Mouse (Mus musculus): ENCODE measurements around the gene Smarca2. TPM values are rescaled to one million over a fixed set of nuclear protein-coding genes. Genes with fewer than 3 reads are reported as not detected.

Smarca2 gene
- polyA plus RNA-seq, 1 experiment from 2014 or later: 53.4 TPM

DNA sequence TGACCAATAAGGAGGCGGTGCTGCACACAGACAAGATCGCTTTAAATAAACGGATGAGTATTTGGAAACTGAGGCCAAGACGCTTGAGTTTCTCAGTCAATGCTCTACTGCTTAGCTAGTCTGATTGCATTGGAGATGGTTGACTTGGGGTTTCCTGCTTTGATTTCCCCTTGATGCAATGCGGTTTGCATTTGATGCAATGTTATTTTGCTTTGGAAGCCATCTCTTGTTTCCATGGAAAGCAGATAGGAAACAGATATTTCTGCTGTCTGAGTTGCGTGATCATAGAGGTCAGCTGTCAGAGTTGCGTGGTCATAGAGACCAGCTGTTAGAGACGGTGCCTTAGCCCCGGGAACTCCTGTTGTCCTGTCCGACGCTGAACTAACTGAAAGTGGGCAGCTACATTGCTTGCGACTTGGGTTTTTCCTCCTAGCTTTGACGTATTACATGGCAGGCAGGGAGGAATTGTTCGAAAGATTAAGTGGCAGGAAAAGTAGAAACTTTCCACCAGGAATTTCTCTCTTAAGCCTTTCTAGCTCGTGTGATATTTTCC is 147.8 kb downstream of the Smarca2 start:
- DNase-seq (ENCODE audit: low spot score) (no peak), ATAC-seq (replicated peaks; ENCODE audit: insufficient number of reproducible peaks, low FRiP score, low TSS enrichment, low read depth) (no peak)
- no peaks in the 10 kb centered on the region for H3K4me1 ChIP-seq (ENCODE audit: control insufficient read depth, insufficient read depth, low read length)
- no peak overlapping the region for H3K9ac ChIP-seq (replicated peaks; ENCODE audit: low read length)
- no peaks in the 10 kb centered on the region for H3K9me3 ChIP-seq (replicated peaks; ENCODE audit: control insufficient read depth, low read length)
- no peak overlapping the region for H3K27ac ChIP-seq (replicated peaks; ENCODE audit: low read depth, low read length)
- no peaks in the 10 kb centered on the region; the same call in 1 of the 2 replicates for H3K36me3 ChIP-seq (replicated peaks; ENCODE audit: control insufficient read depth, insufficient read depth, low read depth, low read length)
- no peak overlapping the region for H3K4me2 ChIP-seq (ENCODE audit: low read depth, low read length)
- H3K27me3 ChIP-seq (ENCODE audit: control insufficient read depth, insufficient read depth, low read length): no peaks in the 10 kb centered on the region
- no peak overlapping the region for H3K4me3 ChIP-seq (ENCODE audit: low read depth, low read length)
- WGBS: 85% methylated on average over 15 of the region's 15 CpGs

DNA sequence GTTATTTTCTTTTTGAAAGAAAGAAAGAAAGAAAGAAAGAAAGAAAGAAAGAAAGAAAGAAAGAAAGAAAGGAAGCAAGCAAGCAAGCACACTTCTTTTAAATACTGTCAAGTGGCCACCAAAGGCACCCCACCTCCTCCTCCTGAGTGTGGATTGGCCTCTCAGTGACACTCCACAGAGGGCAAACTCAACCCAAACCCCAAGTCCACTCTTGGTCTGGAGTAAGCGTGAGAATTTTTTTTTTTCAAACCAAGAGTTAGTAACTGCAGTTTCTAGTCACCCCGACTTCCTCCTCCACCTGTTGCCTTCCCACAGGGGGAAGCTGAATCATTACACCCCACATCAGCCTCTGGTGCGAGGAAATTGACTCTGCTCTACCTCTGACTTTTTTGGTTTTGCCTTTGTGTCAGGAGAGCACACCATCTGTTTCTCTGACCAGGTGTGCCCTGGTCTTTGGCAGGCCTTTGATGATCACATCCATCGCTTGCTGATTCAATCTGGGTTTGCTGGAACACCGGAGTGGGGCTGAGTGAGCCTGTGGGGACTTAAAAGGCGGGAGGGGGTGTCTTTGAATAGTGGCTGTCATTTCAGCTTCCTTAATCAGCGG is 148.5 kb downstream of the Smarca2 start:
- WGBS: 57% methylated on average over 7 of the region's 7 CpGs
- no peaks in the 10 kb centered on the region for H3K4me1 ChIP-seq (ENCODE audit: control insufficient read depth, insufficient read depth, low read length)
- no peak overlapping the region for H3K9ac ChIP-seq (replicated peaks; ENCODE audit: low read length)
- no peak for DNase-seq (ENCODE audit: low spot score)
- H3K27ac ChIP-seq (replicated peaks; ENCODE audit: low read depth, low read length): no peak overlapping the region
- no peaks in the 10 kb centered on the region for H3K27me3 ChIP-seq (ENCODE audit: control insufficient read depth, insufficient read depth, low read length)
- no peak for ATAC-seq (replicated peaks; ENCODE audit: insufficient number of reproducible peaks, low FRiP score, low TSS enrichment, low read depth)
- no peak overlapping the region for H3K4me3 ChIP-seq (ENCODE audit: low read depth, low read length)
- no peaks in the 10 kb centered on the region; the same call in 1 of the 2 replicates for H3K36me3 ChIP-seq (replicated peaks; ENCODE audit: control insufficient read depth, insufficient read depth, low read depth, low read length)
- H3K4me2 ChIP-seq (ENCODE audit: low read depth, low read length): no peak overlapping the region
- no peaks in the 10 kb centered on the region for H3K9me3 ChIP-seq (replicated peaks; ENCODE audit: control insufficient read depth, low read length)

DNA sequence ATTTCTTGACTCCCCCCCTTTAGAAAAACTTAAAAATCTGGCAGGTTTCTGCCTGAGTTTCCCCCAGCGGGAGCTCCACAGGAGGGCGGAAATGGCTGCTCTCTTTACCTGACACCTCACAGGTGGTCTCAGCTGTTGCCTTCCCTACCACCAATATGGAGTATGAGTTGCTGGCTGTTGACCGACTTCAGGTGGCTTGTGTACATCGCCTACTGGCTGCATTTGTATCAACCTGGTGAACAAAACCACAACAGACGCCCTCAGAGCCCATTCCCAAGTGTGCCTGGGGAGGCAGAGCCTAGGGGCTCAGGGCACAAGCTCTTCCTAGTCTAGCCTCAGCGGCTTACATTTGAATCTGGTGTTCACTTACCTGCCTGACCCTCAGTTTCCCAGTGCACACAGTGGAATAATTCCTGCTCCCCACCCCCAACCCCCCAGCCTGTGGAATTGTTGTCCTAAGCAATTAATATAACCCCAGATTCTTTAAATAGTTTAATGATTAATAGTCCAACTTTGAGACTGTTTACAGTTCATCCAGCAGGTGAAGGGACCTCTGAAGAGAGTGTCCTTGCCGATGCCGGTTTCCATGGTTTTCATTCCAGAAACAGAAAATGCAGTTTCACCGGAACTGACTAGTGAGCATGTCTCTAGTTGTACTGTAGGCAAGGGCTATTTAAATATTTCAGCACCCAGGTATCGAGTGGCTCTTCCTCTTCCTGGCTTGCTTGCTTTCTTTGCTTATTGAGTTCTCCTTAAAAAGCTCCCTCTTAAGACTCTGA is 149.4 kb downstream of the Smarca2 start:
- Histone ChIP-seq H3K4me2 (ENCODE audit: low read depth, low read length) (no peak overlapping the region), H3K27me3 (ENCODE audit: control insufficient read depth, insufficient read depth, low read length) (no peaks in the 10 kb centered on the region), H3K27ac (replicated peaks; ENCODE audit: low read depth, low read length) (no peak overlapping the region), H3K4me1 (ENCODE audit: control insufficient read depth, insufficient read depth, low read length) (no peaks in the 10 kb centered on the region), H3K36me3 (replicated peaks; ENCODE audit: control insufficient read depth, insufficient read depth, low read depth, low read length) (no peaks in the 10 kb centered on the region; the same call in 1 of the 2 replicates), H3K9ac (replicated peaks; ENCODE audit: low read length) (no peak overlapping the region), H3K4me3 (ENCODE audit: low read depth, low read length) (no peak overlapping the region), H3K9me3 (replicated peaks; ENCODE audit: control insufficient read depth, low read length) (no peaks in the 10 kb centered on the region)
- 81% methylated on average over 10 of the region's 10 CpGs for WGBS
- DNase-seq (ENCODE audit: low spot score) (no peak), ATAC-seq (replicated peaks; ENCODE audit: insufficient number of reproducible peaks, low FRiP score, low TSS enrichment, low read depth) (no peak)

DNA sequence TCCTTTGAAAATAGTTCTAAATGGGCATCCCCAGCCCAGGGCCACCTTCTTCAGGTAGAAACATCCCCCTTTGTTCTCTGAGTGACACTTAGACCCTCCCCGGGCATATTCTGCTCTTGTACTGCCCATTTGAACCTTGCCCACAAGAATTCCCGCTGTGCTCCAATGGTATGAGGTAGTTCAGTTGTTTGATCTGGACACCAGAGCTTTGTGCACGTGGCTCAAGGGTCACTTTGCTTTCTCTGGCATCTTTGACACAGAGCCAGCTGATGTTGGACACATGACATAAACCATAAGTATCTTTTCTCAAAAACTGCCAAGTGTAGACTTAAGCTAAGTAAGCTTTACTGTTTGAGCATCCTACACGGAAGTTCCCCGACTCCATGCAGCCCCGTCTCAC is 151.1 kb downstream of the Smarca2 start:
- 86% methylated on average over 6 of the region's 6 CpGs for WGBS
- no peak for ATAC-seq (replicated peaks; ENCODE audit: insufficient number of reproducible peaks, low FRiP score, low TSS enrichment, low read depth)

DNA sequence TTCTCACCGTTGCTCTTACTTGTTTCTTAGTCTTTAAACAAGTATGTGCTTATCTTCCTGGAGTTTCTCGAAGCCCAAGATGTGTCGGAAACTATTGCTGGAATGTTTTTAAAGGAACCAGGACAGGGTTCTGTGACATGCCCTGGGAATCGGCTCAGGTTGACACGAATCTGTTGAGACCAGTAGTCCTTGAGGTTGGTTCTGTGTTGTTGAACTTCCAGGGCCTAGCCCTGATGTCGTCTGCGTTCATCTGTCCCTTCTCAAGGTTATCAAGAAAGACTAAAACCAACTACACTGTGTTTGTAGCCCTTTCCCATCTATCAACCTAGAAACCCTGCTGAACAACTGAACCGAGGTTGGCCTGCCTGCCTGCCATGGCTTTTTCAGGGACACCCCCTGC is 151.5 kb downstream of the Smarca2 start:
- DNase-seq (ENCODE audit: low spot score) (no peak), ATAC-seq (replicated peaks; ENCODE audit: insufficient number of reproducible peaks, low FRiP score, low TSS enrichment, low read depth) (no peak)
- 81% methylated on average over 8 of the region's 8 CpGs for whole genome bisulfite sequencing
- Histone ChIP-seq H3K9me3 (replicated peaks; ENCODE audit: control insufficient read depth, low read length) (no peaks in the 10 kb centered on the region), H3K27me3 (ENCODE audit: control insufficient read depth, insufficient read depth, low read length) (no peaks in the 10 kb centered on the region), H3K4me1 (ENCODE audit: control insufficient read depth, insufficient read depth, low read length) (no peaks in the 10 kb centered on the region), H3K4me2 (ENCODE audit: low read depth, low read length) (no peak overlapping the region), H3K27ac (replicated peaks; ENCODE audit: low read depth, low read length) (no peak overlapping the region), H3K9ac (replicated peaks; ENCODE audit: low read length) (no peak overlapping the region), H3K4me3 (ENCODE audit: low read depth, low read length) (no peak overlapping the region), H3K36me3 (replicated peaks; ENCODE audit: control insufficient read depth, insufficient read depth, low read depth, low read length) (no peaks in the 10 kb centered on the region; the same call in 1 of the 2 replicates)

More for the DNA sequence above, 151.1 kb downstream of the Smarca2 start:
- no peaks in the 10 kb centered on the region for H3K9me3 ChIP-seq (replicated peaks; ENCODE audit: control insufficient read depth, low read length)
- no peak for DNase-seq (ENCODE audit: low spot score)
- no peak overlapping the region for H3K4me3 ChIP-seq (ENCODE audit: low read depth, low read length)
- no peaks in the 10 kb centered on the region for H3K4me1 ChIP-seq (ENCODE audit: control insufficient read depth, insufficient read depth, low read length)
- H3K4me2 ChIP-seq (ENCODE audit: low read depth, low read length): no peak overlapping the region
- H3K36me3 ChIP-seq (replicated peaks; ENCODE audit: control insufficient read depth, insufficient read depth, low read depth, low read length): no peaks in the 10 kb centered on the region; the same call in 1 of the 2 replicates
- H3K27ac ChIP-seq (replicated peaks; ENCODE audit: low read depth, low read length): no peak overlapping the region
- no peaks in the 10 kb centered on the region for H3K27me3 ChIP-seq (ENCODE audit: control insufficient read depth, insufficient read depth, low read length)
- no peak overlapping the region for H3K9ac ChIP-seq (replicated peaks; ENCODE audit: low read length)

DNA sequence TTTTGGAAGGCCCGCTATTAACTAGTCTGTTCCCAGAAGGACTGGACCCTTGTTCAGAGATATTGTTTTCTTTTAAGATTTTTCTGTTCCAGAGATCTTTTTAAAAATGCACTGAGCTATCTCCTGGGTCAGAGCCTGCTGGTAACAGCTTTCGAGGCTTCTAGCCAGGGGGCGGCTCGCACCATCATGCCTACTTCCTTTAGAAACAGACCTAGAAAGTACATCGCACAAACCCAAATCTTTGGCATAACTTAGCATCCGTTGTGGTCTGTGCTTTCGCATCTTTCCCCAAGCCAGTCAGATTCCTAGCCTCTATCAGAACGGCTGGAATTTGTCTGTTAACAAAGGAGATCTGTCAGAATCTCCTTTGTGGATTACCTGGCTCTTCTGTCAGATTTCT is 153.3 kb downstream of the Smarca2 start:
- Histone ChIP-seq H3K36me3 (replicated peaks; ENCODE audit: control insufficient read depth, insufficient read depth, low read depth, low read length) (no peaks in the 10 kb centered on the region; the same call in 1 of the 2 replicates), H3K27ac (replicated peaks; ENCODE audit: low read depth, low read length) (no peak overlapping the region), H3K4me3 (ENCODE audit: low read depth, low read length) (no peak overlapping the region), H3K4me2 (ENCODE audit: low read depth, low read length) (no peak overlapping the region), H3K9ac (replicated peaks; ENCODE audit: low read length) (no peak overlapping the region), H3K9me3 (replicated peaks; ENCODE audit: control insufficient read depth, low read length) (no peaks in the 10 kb centered on the region), H3K27me3 (ENCODE audit: control insufficient read depth, insufficient read depth, low read length) (no peaks in the 10 kb centered on the region), H3K4me1 (ENCODE audit: control insufficient read depth, insufficient read depth, low read length) (no peaks in the 10 kb centered on the region)
- ATAC-seq (replicated peaks; ENCODE audit: insufficient number of reproducible peaks, low FRiP score, low TSS enrichment, low read depth): no peak
- 80% methylated on average over 8 of the region's 8 CpGs for WGBS
- no peak for DNase-seq (ENCODE audit: low spot score)

DNA sequence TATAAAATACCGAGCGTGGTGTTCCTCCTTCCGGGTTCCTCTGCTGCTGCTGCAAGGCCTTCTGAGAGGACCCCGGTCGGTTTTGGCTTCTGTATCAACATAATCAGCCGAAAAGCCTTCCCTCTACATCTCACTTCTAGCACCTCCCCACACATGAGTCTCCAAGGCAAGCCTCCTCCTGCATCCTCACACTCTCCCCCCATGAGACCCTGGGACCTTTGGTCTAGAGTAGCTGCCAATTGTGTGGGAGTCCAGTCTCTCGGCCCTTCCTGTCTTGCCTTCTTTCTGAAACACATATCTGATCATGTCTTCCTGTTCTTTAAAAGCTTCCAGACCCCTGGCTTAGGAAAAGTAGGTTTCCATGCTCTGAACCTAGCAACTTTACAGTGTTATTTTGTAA is 153.8 kb downstream of the Smarca2 start:
- ATAC-seq (replicated peaks; ENCODE audit: insufficient number of reproducible peaks, low FRiP score, low TSS enrichment, low read depth): no peak
- Histone ChIP-seq H3K9me3 (replicated peaks; ENCODE audit: control insufficient read depth, low read length) (no peaks in the 10 kb centered on the region), H3K4me1 (ENCODE audit: control insufficient read depth, insufficient read depth, low read length) (no peaks in the 10 kb centered on the region), H3K36me3 (replicated peaks; ENCODE audit: control insufficient read depth, insufficient read depth, low read depth, low read length) (no peaks in the 10 kb centered on the region; the same call in 1 of the 2 replicates), H3K27ac (replicated peaks; ENCODE audit: low read depth, low read length) (no peak overlapping the region), H3K27me3 (ENCODE audit: control insufficient read depth, insufficient read depth, low read length) (no peaks in the 10 kb centered on the region), H3K4me3 (ENCODE audit: low read depth, low read length) (no peak overlapping the region), H3K4me2 (ENCODE audit: low read depth, low read length) (no peak overlapping the region), H3K9ac (replicated peaks; ENCODE audit: low read length) (no peak overlapping the region)
- WGBS: 72% methylated on average over 7 of the region's 7 CpGs
- DNase-seq (ENCODE audit: low spot score): no peak

DNA sequence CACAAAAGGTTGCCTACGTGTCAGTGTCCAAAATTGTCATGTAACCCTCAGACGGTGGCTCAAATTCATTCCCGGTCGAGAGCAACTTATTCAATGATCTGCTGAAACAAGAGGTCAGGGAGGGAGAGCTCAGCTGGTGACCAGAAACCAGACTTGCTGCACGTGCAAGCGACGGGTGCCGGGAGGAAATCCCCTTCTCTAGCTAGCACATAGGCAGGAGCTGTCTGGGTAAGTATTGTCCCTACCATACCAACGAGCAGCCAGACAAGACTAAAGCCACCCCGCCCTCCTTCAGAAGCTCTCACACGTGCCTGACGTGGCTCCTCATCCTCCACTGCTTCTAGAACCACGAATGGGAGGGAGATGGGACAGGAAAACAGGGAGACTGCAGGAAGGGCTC is 154.4 kb downstream of the Smarca2 start:
- WGBS: 86% methylated on average over 13 of the region's 13 CpGs
- H3K4me2 ChIP-seq (ENCODE audit: low read depth, low read length): no peak overlapping the region
- H3K27ac ChIP-seq (replicated peaks; ENCODE audit: low read depth, low read length): no peak overlapping the region
- no peak overlapping the region for H3K9ac ChIP-seq (replicated peaks; ENCODE audit: low read length)
- no peak overlapping the region for H3K4me3 ChIP-seq (ENCODE audit: low read depth, low read length)
- DNase-seq (ENCODE audit: low spot score): no peak
- no peaks in the 10 kb centered on the region for H3K27me3 ChIP-seq (ENCODE audit: control insufficient read depth, insufficient read depth, low read length)
- no peaks in the 10 kb centered on the region; the same call in 1 of the 2 replicates for H3K36me3 ChIP-seq (replicated peaks; ENCODE audit: control insufficient read depth, insufficient read depth, low read depth, low read length)
- no peaks in the 10 kb centered on the region for H3K4me1 ChIP-seq (ENCODE audit: control insufficient read depth, insufficient read depth, low read length)
- no peak for ATAC-seq (replicated peaks; ENCODE audit: insufficient number of reproducible peaks, low FRiP score, low TSS enrichment, low read depth)
- H3K9me3 ChIP-seq (replicated peaks; ENCODE audit: control insufficient read depth, low read length): no peaks in the 10 kb centered on the region
